ENCODE assay signal across 8 mouse cellular contexts in the genomic region with DNA sequence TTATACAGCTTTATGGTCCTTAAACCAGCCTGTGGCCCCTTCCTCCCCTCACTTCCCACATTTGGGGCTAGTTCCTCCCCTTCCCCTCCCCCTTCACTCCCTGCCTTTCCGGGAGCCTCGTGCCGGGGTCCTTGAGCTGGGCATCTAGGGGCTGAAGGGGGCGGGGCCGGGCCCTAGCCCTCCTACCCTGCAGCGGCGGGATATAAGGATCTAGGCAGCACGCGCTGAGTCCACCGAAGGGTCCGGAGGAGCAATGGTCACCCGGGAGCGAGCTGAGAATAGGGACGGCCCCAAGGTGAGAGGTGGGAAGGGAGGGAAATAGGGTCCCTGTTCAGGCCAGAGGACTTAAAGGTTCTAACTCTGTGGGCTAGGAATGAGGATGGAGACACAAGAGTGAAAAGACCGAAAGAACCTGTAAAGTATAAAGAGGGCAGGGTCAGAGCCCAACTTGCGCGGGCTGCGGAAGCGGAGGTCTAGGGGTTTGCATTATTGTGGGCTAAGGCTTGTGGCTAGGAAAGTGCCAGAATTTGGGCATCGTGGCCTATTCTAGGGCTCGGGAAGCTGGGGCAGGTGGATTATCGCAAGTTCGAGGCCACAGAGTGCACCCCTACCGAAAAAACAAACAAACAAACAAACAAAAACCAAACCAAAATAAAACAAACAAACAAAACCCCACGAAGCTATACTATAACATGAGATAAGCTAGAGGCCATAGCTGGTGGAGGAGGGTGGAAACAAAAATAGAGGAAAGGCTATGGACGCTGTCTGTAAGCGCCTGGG. TPM values are rescaled to one million over a fixed set of nuclear protein-coding genes. Genes with fewer than 3 reads are reported as not detected.
DNase-seq lines count a peak whose midpoint lies in the region; ATAC-seq lines count a peak whose summit lies in the region.

A gene (plus strand): TSS at position 184 of the 780 bp plus-strand sequence.

- intact Hi-C loops in gastrocnemius, postnatal 36 days (cut with DNase I) = loop anchor here (10.0 kb wide), 1 partner anchor 216 kb away; a partner anchor contains a TSS

- H3K9me3 ChIP-seq in hindbrain, embryonic 15.5 days = no peaks in the 10 kb centered on the region
- no peaks in the 10 kb centered on the region for H3K9me3 ChIP-seq in midbrain, embryonic 12.5 days

- ATAC-seq in hindbrain, embryonic 15.5 days (ENCODE audit: low FRiP score, low read depth) = no peak
- no peak for ATAC-seq in midbrain, embryonic 12.5 days (ENCODE audit: low FRiP score, low read depth)

- H3K9ac ChIP-seq in hindbrain, embryonic 15.5 days = peak within 1 kb of the TSS; percentile 70
- peak within 1 kb of the TSS; percentile 72 for H3K9ac ChIP-seq in midbrain, embryonic 12.5 days (replicated peaks)

- no peak within 1 kb of the TSS for H3K27ac ChIP-seq in hindbrain, embryonic 15.5 days (replicated peaks)
- H3K27ac ChIP-seq in midbrain, embryonic 12.5 days (replicated peaks) = no peak within 1 kb of the TSS

- peak within 1 kb of the TSS; percentile 98 for H3K4me2 ChIP-seq in hindbrain, embryonic 15.5 days
- H3K4me2 ChIP-seq in midbrain, embryonic 12.5 days (replicated peaks) = peak within 1 kb of the TSS; percentile 92

- H3K27me3 ChIP-seq in hindbrain, embryonic 15.5 days = peaks cover 12% of the 10 kb centered on the region
- H3K27me3 ChIP-seq in midbrain, embryonic 12.5 days = peaks cover 47% of the 10 kb centered on the region

- peak within 1 kb of the TSS; percentile 89 for H3K4me3 ChIP-seq in hindbrain, embryonic 15.5 days
- peak within 1 kb of the TSS; percentile 77 for H3K4me3 ChIP-seq in midbrain, embryonic 12.5 days

- no peaks in the 10 kb centered on the region for H3K36me3 ChIP-seq in hindbrain, embryonic 15.5 days
- no peaks in the 10 kb centered on the region for H3K36me3 ChIP-seq in midbrain, embryonic 12.5 days

- H3K4me1 ChIP-seq in hindbrain, embryonic 15.5 days (replicated peaks) = peaks cover 51% of the 10 kb centered on the region
- H3K4me1 ChIP-seq in midbrain, embryonic 12.5 days = peaks cover 46% of the 10 kb centered on the region

- 2% methylated on average over 27 of the region's 27 CpGs for WGBS in hindbrain, embryonic 15.5 days
- 2% methylated on average over 27 of the region's 27 CpGs for whole genome bisulfite sequencing in midbrain, embryonic 12.5 days

- peak; percentile 33 for DNase-seq in adrenal gland, postnatal 10 days
- DNase-seq in adrenal gland, adult 18-20 months (ENCODE audit: low spot score in 2 of 2) = no peak
- peak; percentile 24 for DNase-seq in thymus, postnatal 14 days
- no peak for DNase-seq in thymus, adult 18-20 months
- DNase-seq in gastrocnemius, postnatal 36 days = no peak
- DNase-seq in thymus, postnatal 25 days = no peak

RNA-seq across cellular contexts. Expression of the gene that starts here (rescaled TPM):
- total RNA-seq in adrenal gland, postnatal 10 days (2021) = under 1 TPM; 0.18 to 0.36 TPM
- total RNA-seq in adrenal gland, adult 18-20 months (2021) = under 1 TPM in 1 of 2 experiments, not detected in 1; 0.26 TPM
- polyA plus RNA-seq in hindbrain, embryonic 15.5 days (2015; fragmentation: Nextera tagmentation; extraction: Ambion mirVana) = 0.87 and 0.98 TPM in 2 replicates
- polyA plus RNA-seq in midbrain, embryonic 12.5 days (2016; fragmentation: Nextera tagmentation; extraction: Ambion mirVana) = 0.21 and 0.38 TPM in 2 replicates
- not detected for total RNA-seq in gastrocnemius, postnatal 36 days (2021)

Comparison
In these comparisons a context has a peak if more than half of its experiments do, and no peak if none do; other contexts are left out.
1. Peak in DNase-seq in adrenal gland, postnatal 10 days; RNA of the gene not detected or under 1 TPM.